Mouse (Mus musculus): ENCODE results near the gene Slc3a1.

Slc3a1 gene

GRCm38 (mm10) chr17:85038311-85038710 is 10.1 kb downstream of the Slc3a1 start:
- DNase-seq = no peak

GRCm38 (mm10) chr17:85038761-85039160 is 10.6 kb downstream of the Slc3a1 start:
- no peak for DNase-seq

- DNase-seq = no peak
Observed at GRCm38 (mm10) chr17:85040913-85041312, 12.7 kb downstream of the Slc3a1 start.

GRCm38 (mm10) chr17:85042419-85042818 is 14.2 kb downstream of the Slc3a1 start:
- no peak for DNase-seq

GRCm38 (mm10) chr17:85043404-85043816 is 15.2 kb downstream of the Slc3a1 start:
- DNase-seq = no peak

- no peak for DNase-seq
Observed at GRCm38 (mm10) chr17:85044466-85044865, 16.3 kb downstream of the Slc3a1 start.

GRCm38 (mm10) chr17:85045160-85045559 is 17.0 kb downstream of the Slc3a1 start:
- DNase-seq = no peak

GRCm38 (mm10) chr17:85048379-85048778 is 20.2 kb downstream of the Slc3a1 start:
- no peak for DNase-seq

GRCm38 (mm10) chr17:85058276-85058675 is 30.1 kb downstream of the Slc3a1 start:
- no peak for DNase-seq

GRCm38 (mm10) chr17:85059136-85059535 is 31.0 kb downstream of the Slc3a1 start:
- no peak for DNase-seq

- DNase-seq = no peak
Observed at GRCm38 (mm10) chr17:85063560-85063959, 35.4 kb downstream of the Slc3a1 start.

- no peak for DNase-seq
Observed at GRCm38 (mm10) chr17:85067331-85067730, 39.2 kb downstream of the Slc3a1 start.

- DNase-seq = no peak
Observed at GRCm38 (mm10) chr17:85070658-85071057, 42.5 kb downstream of the Slc3a1 start.

- DNase-seq = no peak
Observed at GRCm38 (mm10) chr17:85071088-85071775, 43.1 kb downstream of the Slc3a1 start.

GRCm38 (mm10) chr17:85072383-85072782 is 44.2 kb downstream of the Slc3a1 start:
- peak; percentile 27 for DNase-seq

GRCm38 (mm10) chr17:85073214-85073613 is 45.0 kb downstream of the Slc3a1 start:
- DNase-seq = no peak

- no peak for DNase-seq
Observed at GRCm38 (mm10) chr17:85074083-85074482, 45.9 kb downstream of the Slc3a1 start.

- DNase-seq = no peak
Observed at GRCm38 (mm10) chr17:85079276-85079675, 51.1 kb downstream of the Slc3a1 start.

- DNase-seq = no peak
Observed at GRCm38 (mm10) chr17:85080781-85081180, 52.6 kb downstream of the Slc3a1 start.

GRCm38 (mm10) chr17:85085335-85085734 is 57.2 kb downstream of the Slc3a1 start:
- DNase-seq = no peak

- no peak for DNase-seq
Observed at GRCm38 (mm10) chr17:85086501-85086900, 58.3 kb downstream of the Slc3a1 start.

GRCm38 (mm10) chr17:85087591-85087990 is 59.4 kb downstream of the Slc3a1 start:
- no peak for DNase-seq

GRCm38 (mm10) chr17:85088401-85088800 is 60.2 kb downstream of the Slc3a1 start:
- DNase-seq = no peak

- peak; percentile 18 for DNase-seq
Observed at GRCm38 (mm10) chr17:85089011-85089410, 60.8 kb downstream of the Slc3a1 start.

- peak; percentile 37 for DNase-seq
Observed at GRCm38 (mm10) chr17:85089621-85090020, 61.4 kb downstream of the Slc3a1 start.

Measured in embryo, embryonic 11 days (tissue).